In the genomic region with DNA sequence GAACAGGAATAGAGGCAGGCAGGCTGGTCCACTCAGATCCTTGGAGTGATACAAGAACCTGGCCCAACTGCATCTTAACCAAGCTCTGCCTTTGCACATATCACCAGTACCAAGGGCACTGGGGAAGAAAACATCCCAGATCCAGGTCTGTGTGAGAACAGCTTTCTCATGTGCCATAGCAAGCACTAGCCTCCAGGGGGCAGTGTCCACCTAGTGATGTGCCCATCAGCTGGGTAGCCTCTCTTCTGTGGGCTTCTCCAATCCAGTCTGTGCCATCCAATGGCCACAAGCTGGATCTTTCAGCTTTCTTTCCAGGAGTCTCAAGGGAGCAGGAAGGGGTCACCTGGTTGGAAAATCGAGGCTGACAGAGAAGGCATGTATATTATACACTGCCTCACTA, we compare ENCODE assay signal across 9 mouse cellular contexts. TPM values are rescaled to one million over a fixed set of nuclear protein-coding genes. Genes with fewer than 3 reads are reported as not detected.
DNase-seq lines count a peak whose midpoint lies in the region; ATAC-seq and TF ChIP-seq lines count a peak whose summit lies in the region.
"Had no signal": no experiment of that assay in that cellular context is flagged by ENCODE, and none has a peak within 500 bp of the region (broad histone marks: within the 10 kb centered on the region; RNA-seq: fewer than 3 reads in every experiment).

No protein-coding gene starts in this region.

- no peak for TF ChIP-seq POLR2A in brain, embryonic 14.5 days (IDR thresholded peaks at IDR 0.05; ENCODE audit: borderline replicate concordance, extremely low read depth, insufficient read depth, insufficient read length, poor library complexity, severe bottlenecking)

- H3K4me3 ChIP-seq in hindbrain, embryonic 10.5 days = no peak overlapping the region
- no peak overlapping the region for H3K4me3 ChIP-seq in hindbrain, embryonic 16.5 days (ENCODE audit: low read length)
- no peak overlapping the region for H3K4me3 ChIP-seq in forebrain, embryonic 11.5 days (ENCODE audit: low read depth, low read length)
- no peak overlapping the region for H3K4me3 ChIP-seq in midbrain, embryonic 13.5 days (replicated peaks)

- H3K27ac ChIP-seq in hindbrain, embryonic 10.5 days = no peak overlapping the region
- no peak overlapping the region for H3K27ac ChIP-seq in hindbrain, embryonic 16.5 days (ENCODE audit: low read depth, low read length)
- H3K27ac ChIP-seq in forebrain, embryonic 11.5 days (ENCODE audit: low read depth, low read length) = no peak overlapping the region
- H3K27ac ChIP-seq in midbrain, embryonic 13.5 days = no peak overlapping the region
- H3K27ac ChIP-seq: macrophage had no signal

- H3K27me3 ChIP-seq in hindbrain, embryonic 10.5 days (ENCODE audit: insufficient read depth, poor library complexity, severe bottlenecking) = peaks cover 9% of the 10 kb centered on the region; the same call in 1 of the 2 replicates
- H3K27me3 ChIP-seq in hindbrain, embryonic 16.5 days (replicated peaks; ENCODE audit: control insufficient read depth, insufficient read depth, low read length) = no peaks in the 10 kb centered on the region; the same call in 1 of the 2 replicates
- H3K27me3 ChIP-seq in forebrain, embryonic 11.5 days (ENCODE audit: control insufficient read depth, insufficient read depth, low read length) = no peaks in the 10 kb centered on the region
- no peaks in the 10 kb centered on the region; the same call in 1 of the 2 replicates for H3K27me3 ChIP-seq in midbrain, embryonic 13.5 days

- H3K36me3 ChIP-seq in hindbrain, embryonic 10.5 days = no peaks in the 10 kb centered on the region
- H3K36me3 ChIP-seq in hindbrain, embryonic 16.5 days (ENCODE audit: control insufficient read depth, insufficient read depth, low read length) = no peaks in the 10 kb centered on the region
- no peaks in the 10 kb centered on the region for H3K36me3 ChIP-seq in forebrain, embryonic 11.5 days (ENCODE audit: control insufficient read depth, insufficient read depth, low read length)
- no peaks in the 10 kb centered on the region for H3K36me3 ChIP-seq in midbrain, embryonic 13.5 days

- H3K9me3 ChIP-seq in hindbrain, embryonic 10.5 days = no peaks in the 10 kb centered on the region
- H3K9me3 ChIP-seq in hindbrain, embryonic 16.5 days (ENCODE audit: control insufficient read depth, low read length) = no peaks in the 10 kb centered on the region
- H3K9me3 ChIP-seq in forebrain, embryonic 11.5 days (ENCODE audit: control insufficient read depth, low read length) = no peaks in the 10 kb centered on the region
- H3K9me3 ChIP-seq in midbrain, embryonic 13.5 days = no peaks in the 10 kb centered on the region

- no peak overlapping the region for H3K4me2 ChIP-seq in hindbrain, embryonic 16.5 days (ENCODE audit: low read length)
- no peak overlapping the region for H3K4me2 ChIP-seq in forebrain, embryonic 11.5 days (ENCODE audit: low read depth, low read length, severe bottlenecking)
- no peak overlapping the region for H3K4me2 ChIP-seq in midbrain, embryonic 13.5 days (replicated peaks)

- peak; percentile 87 for TF ChIP-seq CTCF in brain, embryonic 14.5 days (IDR thresholded peaks at IDR 0.05; ENCODE audit: borderline replicate concordance, extremely low read depth, insufficient read depth, insufficient read length)

- WGBS in hindbrain, embryonic 10.5 days = 2% methylated on average over 1 of the region's 1 CpGs
- WGBS in hindbrain, embryonic 16.5 days = 3% methylated on average over 1 of the region's 1 CpGs
- WGBS in forebrain, embryonic 11.5 days = 9% methylated on average over 1 of the region's 1 CpGs
- 0% methylated on average over 1 of the region's 1 CpGs for whole genome bisulfite sequencing in midbrain, embryonic 13.5 days

- H3K4me1 ChIP-seq in hindbrain, embryonic 10.5 days (replicated peaks) = no peaks in the 10 kb centered on the region
- no peaks in the 10 kb centered on the region for H3K4me1 ChIP-seq in hindbrain, embryonic 16.5 days (ENCODE audit: control insufficient read depth, insufficient read depth, low read depth, low read length)
- no peaks in the 10 kb centered on the region for H3K4me1 ChIP-seq in forebrain, embryonic 11.5 days (replicated peaks; ENCODE audit: control insufficient read depth, insufficient read depth, low read length)
- no peaks in the 10 kb centered on the region for H3K4me1 ChIP-seq in midbrain, embryonic 13.5 days (replicated peaks)

- peak; percentile 80 for DNase-seq in hindbrain, embryonic 10.5 days (ENCODE audit: low spot score)
- peak; percentile 68 for DNase-seq in brain, embryonic 14.5 days (ENCODE audit: low read depth)
- DNase-seq in forebrain, embryonic 11.5 days (ENCODE audit: low spot score) = peak; percentile 86
- DNase-seq in left cerebral cortex, postnatal 36 days (ENCODE audit: low spot score in 2 of 2) = peak; percentile 45 to 48
- DNase-seq in spleen, postnatal 10 days (ENCODE audit: low spot score in 2 of 2) = peak; percentile 54 to 79

- intact Hi-C loops in left cerebral cortex, postnatal 36 days (cut with DNase I) = no loop called here

- no peak for ATAC-seq in hindbrain, embryonic 16.5 days
- no peak for ATAC-seq in forebrain, embryonic 11.5 days (replicated peaks; ENCODE audit: low FRiP score)
- peak; percentile 52 for ATAC-seq in inflammation-experienced regulatory T-cells, adult 6 months
- ATAC-seq in midbrain, embryonic 13.5 days = peak; percentile 65; the same call in 1 of the 2 replicates

- no peak overlapping the region for H3K9ac ChIP-seq in hindbrain, embryonic 16.5 days (ENCODE audit: low read depth, low read length)
- H3K9ac ChIP-seq in forebrain, embryonic 11.5 days (ENCODE audit: low read length) = no peak overlapping the region
- H3K9ac ChIP-seq in midbrain, embryonic 13.5 days (replicated peaks) = no peak overlapping the region

RNA-seq across cellular contexts. Expression of a gene that starts 5.7 kb away (rescaled TPM):
- polyA plus RNA-seq in hindbrain, embryonic 10.5 days (2016; fragmentation: Nextera tagmentation; extraction: Ambion mirVana) = not detected in 2 replicates
- not detected in 2 replicates for polyA plus RNA-seq in hindbrain, embryonic 16.5 days (2015; fragmentation: Nextera tagmentation; extraction: Ambion mirVana)
- polyA plus RNA-seq in brain, embryonic 14.5 days (2012; rRNA removed) = not detected in 2 replicates
- polyA plus RNA-seq in forebrain, embryonic 11.5 days (2014; fragmentation: Nextera tagmentation; extraction: Ambion mirVana) = not detected in 2 replicates
- not detected for polyA plus RNA-seq in inflammation-experienced regulatory T-cells, adult 6 months (2017; shearing (Covaris generic))
- total RNA-seq in left cerebral cortex, postnatal 36 days (2021) = under 1 TPM in 1 of 2 experiments, not detected in 1; 0.54 TPM
- 0.67 and 0.69 TPM in 2 replicates for polyA plus RNA-seq in midbrain, embryonic 13.5 days (2015; fragmentation: Nextera tagmentation; extraction: Ambion mirVana)
- polyA plus RNA-seq: macrophage had no signal

RNA-seq across cellular contexts. Expression of a gene that starts 13.3 kb away (rescaled TPM):
- 0.30 TPM in 1 of 2 replicates, not detected in the other for polyA plus RNA-seq in hindbrain, embryonic 10.5 days (2016; fragmentation: Nextera tagmentation; extraction: Ambion mirVana)
- polyA plus RNA-seq in hindbrain, embryonic 16.5 days (2015; fragmentation: Nextera tagmentation; extraction: Ambion mirVana) = 0.15 and 0.38 TPM in 2 replicates
- polyA plus RNA-seq in brain, embryonic 14.5 days (2012; rRNA removed) = 0.20 and 0.25 TPM in 2 replicates
- not detected in 2 replicates for polyA plus RNA-seq in forebrain, embryonic 11.5 days (2014; fragmentation: Nextera tagmentation; extraction: Ambion mirVana)
- not detected for polyA plus RNA-seq in inflammation-experienced regulatory T-cells, adult 6 months (2017; shearing (Covaris generic))
- 1 to 10 TPM; 1.9 to 2.3 TPM for total RNA-seq in left cerebral cortex, postnatal 36 days (2021)
- 0.24 TPM in 1 of 2 replicates, not detected in the other for polyA plus RNA-seq in midbrain, embryonic 13.5 days (2015; fragmentation: Nextera tagmentation; extraction: Ambion mirVana)
- polyA plus RNA-seq: macrophage had no signal

RNA-seq across cellular contexts. Expression of a gene that starts 22.5 kb away (rescaled TPM):
- polyA plus RNA-seq in hindbrain, embryonic 10.5 days (2016; fragmentation: Nextera tagmentation; extraction: Ambion mirVana) = 46.6 and 48.8 TPM in 2 replicates
- polyA plus RNA-seq in hindbrain, embryonic 16.5 days (2015; fragmentation: Nextera tagmentation; extraction: Ambion mirVana) = 44.0 and 48.6 TPM in 2 replicates
- polyA plus RNA-seq in brain, embryonic 14.5 days (2012; rRNA removed) = 41.8 and 51.7 TPM in 2 replicates
- polyA plus RNA-seq in forebrain, embryonic 11.5 days (2014; fragmentation: Nextera tagmentation; extraction: Ambion mirVana) = 38.2 and 40.5 TPM in 2 replicates
- polyA plus RNA-seq in inflammation-experienced regulatory T-cells, adult 6 months (2017; shearing (Covaris generic)) = 1 to 10 TPM; 4.6 to 9.7 (median 7.0) TPM
- total RNA-seq in left cerebral cortex, postnatal 36 days (2021) = 10 to 100 TPM; 29.1 to 32.9 TPM
- polyA plus RNA-seq in midbrain, embryonic 13.5 days (2015; fragmentation: Nextera tagmentation; extraction: Ambion mirVana) = 30.0 and 33.5 TPM in 2 replicates

RNA-seq across cellular contexts. Expression of a gene that starts 23.5 kb away (rescaled TPM):
- polyA plus RNA-seq in hindbrain, embryonic 10.5 days (2016; fragmentation: Nextera tagmentation; extraction: Ambion mirVana) = 53.2 and 59.2 TPM in 2 replicates
- polyA plus RNA-seq in hindbrain, embryonic 16.5 days (2015; fragmentation: Nextera tagmentation; extraction: Ambion mirVana) = 32.5 and 34.2 TPM in 2 replicates
- 43.2 and 47.8 TPM in 2 replicates for polyA plus RNA-seq in brain, embryonic 14.5 days (2012; rRNA removed)
- polyA plus RNA-seq in forebrain, embryonic 11.5 days (2014; fragmentation: Nextera tagmentation; extraction: Ambion mirVana) = 34.0 and 35.0 TPM in 2 replicates
- 10 to 100 TPM; 21.5 to 28.8 (median 24.7) TPM for polyA plus RNA-seq in inflammation-experienced regulatory T-cells, adult 6 months (2017; shearing (Covaris generic))
- total RNA-seq in left cerebral cortex, postnatal 36 days (2021) = 10 to 100 TPM; 46.6 to 52.1 TPM
- 44.7 and 45.5 TPM in 2 replicates for polyA plus RNA-seq in midbrain, embryonic 13.5 days (2015; fragmentation: Nextera tagmentation; extraction: Ambion mirVana)

RNA-seq across cellular contexts. Expression of a gene that starts 37.6 kb away (rescaled TPM):
- polyA plus RNA-seq in hindbrain, embryonic 10.5 days (2016; fragmentation: Nextera tagmentation; extraction: Ambion mirVana) = 18.3 and 24.7 TPM in 2 replicates
- 45.9 and 47.9 TPM in 2 replicates for polyA plus RNA-seq in hindbrain, embryonic 16.5 days (2015; fragmentation: Nextera tagmentation; extraction: Ambion mirVana)
- 67.6 and 78.8 TPM in 2 replicates for polyA plus RNA-seq in brain, embryonic 14.5 days (2012; rRNA removed)
- 11.9 and 13.9 TPM in 2 replicates for polyA plus RNA-seq in forebrain, embryonic 11.5 days (2014; fragmentation: Nextera tagmentation; extraction: Ambion mirVana)
- polyA plus RNA-seq in inflammation-experienced regulatory T-cells, adult 6 months (2017; shearing (Covaris generic)) = 1 to 10 TPM; 1.2 to 3.7 (median 2.3) TPM
- total RNA-seq in left cerebral cortex, postnatal 36 days (2021) = 10 to 100 TPM; 75.9 to 81.6 TPM
- 29.5 and 32.5 TPM in 2 replicates for polyA plus RNA-seq in midbrain, embryonic 13.5 days (2015; fragmentation: Nextera tagmentation; extraction: Ambion mirVana)

Comparison
In these comparisons a context has a peak if more than half of its experiments do, and no peak if none do; other contexts are left out.
1. ATAC-seq: peak in inflammation-experienced regulatory T-cells, adult 6 months (single experiment) and midbrain, embryonic 13.5 days (single experiment); none in hindbrain, embryonic 16.5 days (single experiment) and forebrain, embryonic 11.5 days (single experiment).
2. Peak in every context shown above with its lines, with median percentiles within 50 percentile points of each other: DNase-seq.